Mouse (Mus musculus) brain, embryonic 18.5 days (tissue): ENCODE measurements at regions not wholly inside any gene's neighbourhood (a gene's known extent, or its start where the extent isn't known, plus 50 kb on each side); places are given as distances from the start of the nearest gene placed in this dataset.

Experiments used
- DNase-seq: peaks from one replicate; pipeline ENCODE4 v3.0.0-alpha.2; 2012; ENCODE audit warnings: low read depth, low spot score

GRCm38 (mm10) chr1:147239108-147239507, 744.5 kb downstream of the Brinp3 start:
- DNase-seq, result no peak

- no peak for DNase-seq
Measured at GRCm38 (mm10) chr1:147273324-147273723, 778.8 kb downstream of the Brinp3 start.

DNA sequence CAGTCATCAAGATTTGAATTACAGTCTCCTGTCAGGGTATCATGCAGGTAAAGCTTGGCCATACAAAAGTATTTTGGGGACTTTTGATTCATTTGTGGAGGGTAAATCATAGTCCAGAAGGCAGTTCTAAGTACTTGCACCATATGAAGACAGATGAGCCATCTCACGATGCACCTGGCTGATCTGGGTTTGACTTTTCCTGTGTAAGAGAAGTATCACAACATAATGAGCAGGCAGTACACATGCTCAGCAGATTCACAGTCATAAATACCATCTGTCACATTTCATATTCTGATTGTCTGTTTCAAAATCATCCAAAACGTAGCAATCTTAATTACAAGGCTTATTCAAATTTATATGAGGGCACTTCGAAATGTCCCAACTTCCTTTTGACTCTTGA, 796.6 kb downstream of the Brinp3 start:
- DNase-seq, result no peak

DNA sequence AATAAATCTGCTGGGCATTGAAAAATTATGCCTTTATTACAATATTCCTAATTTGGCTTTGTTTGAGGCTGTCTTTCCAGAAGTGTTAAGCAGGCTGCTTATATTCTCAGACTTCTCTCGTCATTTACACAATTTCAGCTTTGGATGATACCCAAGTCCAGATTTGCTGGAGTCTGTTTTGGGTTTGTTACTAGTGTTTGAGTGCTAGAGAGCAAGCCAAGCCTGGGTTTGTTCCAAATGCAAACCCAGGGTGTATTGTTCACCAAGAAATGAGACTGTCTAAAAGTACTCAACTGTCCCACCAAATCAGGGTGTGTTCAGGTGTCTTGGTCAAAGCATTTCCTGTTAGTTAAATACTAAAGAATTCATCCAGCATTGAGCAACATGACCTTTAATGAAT, 814.7 kb downstream of the Brinp3 start:
- DNase-seq, result peak; percentile 70

DNA sequence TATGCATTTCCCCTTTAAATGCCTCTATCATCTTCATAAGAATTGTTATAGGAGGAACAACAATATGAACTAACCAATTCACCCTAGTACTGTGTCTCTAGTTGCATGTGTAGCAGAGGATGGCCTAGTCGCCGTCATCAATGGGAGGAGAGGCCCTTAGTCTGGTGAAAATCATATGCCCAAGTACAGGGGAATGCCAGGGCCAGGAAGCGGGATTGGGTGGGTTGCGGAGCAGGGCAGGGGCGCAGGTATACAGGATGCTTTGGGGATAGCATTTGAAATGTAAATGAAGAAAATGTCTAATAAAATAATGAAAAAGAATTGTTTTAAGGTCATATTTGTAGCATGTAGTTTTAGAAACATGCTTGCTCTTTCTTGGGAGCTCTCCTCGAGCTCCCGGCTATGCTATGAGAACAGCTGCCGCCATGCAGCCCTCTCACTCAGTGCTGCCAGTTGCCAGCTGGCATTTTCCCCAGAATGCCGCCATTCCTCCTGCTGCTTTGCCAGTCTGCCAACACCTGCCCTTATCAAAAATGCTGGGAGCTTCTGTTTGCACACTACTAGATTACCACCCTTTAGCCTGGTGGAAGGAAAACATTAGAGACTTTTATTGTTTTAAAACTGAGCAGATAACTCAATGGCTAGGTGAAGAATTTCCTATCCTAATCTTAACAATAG, 848.9 kb downstream of the Brinp3 start:
- peak; percentile 37 for DNase-seq

- DNase-seq, result no peak
Measured at GRCm38 (mm10) chr1:147344027-147344426, 849.5 kb downstream of the Brinp3 start.
